Mouse (Mus musculus) CD8-positive naive resting alpha-beta T cell, adult 2 months (primary cell): ENCODE measurements around the gene Apba1.
A peak's percentile ranks its signal among the peaks of the same experiment; 100 is the strongest.

Experiments
- DNase-seq, 2 experiments: peaks; one replicate each; pipeline ENCODE4 v3.0.0; 2022; ENCODE audit warnings: low read depth in 2 of 2, low spot score in 2 of 2

Apba1 gene

GRCm38 (mm10) chr19:23803221-23803870 is 44.7 kb downstream of the Apba1 start:
- DNase-seq: no peak

GRCm38 (mm10) chr19:23806796-23807195 is 48.1 kb downstream of the Apba1 start:
- DNase-seq: no peak

GRCm38 (mm10) chr19:23807371-23807770 is 48.7 kb downstream of the Apba1 start:
- DNase-seq: no peak

GRCm38 (mm10) chr19:23809236-23809635 is 50.5 kb downstream of the Apba1 start:
- DNase-seq: no peak

GRCm38 (mm10) chr19:23810512-23810911 is 51.8 kb downstream of the Apba1 start:
- no peak for DNase-seq

- DNase-seq: no peak
These were observed 52.3 kb downstream of the Apba1 start for GRCm38 (mm10) chr19:23810976-23811375.

GRCm38 (mm10) chr19:23816762-23817161 is 58.1 kb downstream of the Apba1 start:
- no peak for DNase-seq

- no peak for DNase-seq
These were observed 58.5 kb downstream of the Apba1 start for GRCm38 (mm10) chr19:23817196-23817595.

GRCm38 (mm10) chr19:23819882-23820281 is 61.2 kb downstream of the Apba1 start:
- DNase-seq: no peak

- no peak for DNase-seq
These were observed 63.8 kb downstream of the Apba1 start for GRCm38 (mm10) chr19:23822497-23822896.

- DNase-seq: no peak
These were observed 64.8 kb downstream of the Apba1 start for GRCm38 (mm10) chr19:23823533-23823932.

- no peak for DNase-seq
These were observed 67.6 kb downstream of the Apba1 start for GRCm38 (mm10) chr19:23826251-23826650.

- DNase-seq: no peak
These were observed 72.1 kb downstream of the Apba1 start for GRCm38 (mm10) chr19:23830761-23831160.

GRCm38 (mm10) chr19:23833685-23834682 is 75.3 kb downstream of the Apba1 start:
- DNase-seq: no peak

- DNase-seq: no peak
These were observed 76.0 kb downstream of the Apba1 start for GRCm38 (mm10) chr19:23834721-23835120.

GRCm38 (mm10) chr19:23855832-23856231 is 97.1 kb downstream of the Apba1 start:
- no peak for DNase-seq

GRCm38 (mm10) chr19:23858091-23858490 is 99.4 kb downstream of the Apba1 start:
- DNase-seq: no peak

GRCm38 (mm10) chr19:23858781-23859180 is 100.1 kb downstream of the Apba1 start:
- no peak for DNase-seq

- DNase-seq: peak in 1 of 2 experiments; percentile 4
These were observed 101.6 kb downstream of the Apba1 start for GRCm38 (mm10) chr19:23860151-23860820.

GRCm38 (mm10) chr19:23862736-23863135 is 104.0 kb downstream of the Apba1 start:
- DNase-seq: no peak

GRCm38 (mm10) chr19:23863959-23864358 is 105.3 kb downstream of the Apba1 start:
- no peak for DNase-seq

GRCm38 (mm10) chr19:23866045-23866444 is 107.4 kb downstream of the Apba1 start:
- no peak for DNase-seq
